Mouse (Mus musculus) embryo, embryonic 11 days (tissue): ENCODE data around the gene Apol8.

ENCODE experiments used
- DNase-seq: peaks from one replicate; pipeline ENCODE4 v3.0.0-alpha.2; 2015

Gene Apol8

GRCm38 (mm10) chr15:77784039-77784824 lies 27.4 kb upstream of the Apol8 start:
- peak; percentile 26 for DNase-seq

- peak; percentile 54 for DNase-seq
These were observed 25.7 kb upstream of the Apol8 start for GRCm38 (mm10) chr15:77782449-77783014.

DNA sequence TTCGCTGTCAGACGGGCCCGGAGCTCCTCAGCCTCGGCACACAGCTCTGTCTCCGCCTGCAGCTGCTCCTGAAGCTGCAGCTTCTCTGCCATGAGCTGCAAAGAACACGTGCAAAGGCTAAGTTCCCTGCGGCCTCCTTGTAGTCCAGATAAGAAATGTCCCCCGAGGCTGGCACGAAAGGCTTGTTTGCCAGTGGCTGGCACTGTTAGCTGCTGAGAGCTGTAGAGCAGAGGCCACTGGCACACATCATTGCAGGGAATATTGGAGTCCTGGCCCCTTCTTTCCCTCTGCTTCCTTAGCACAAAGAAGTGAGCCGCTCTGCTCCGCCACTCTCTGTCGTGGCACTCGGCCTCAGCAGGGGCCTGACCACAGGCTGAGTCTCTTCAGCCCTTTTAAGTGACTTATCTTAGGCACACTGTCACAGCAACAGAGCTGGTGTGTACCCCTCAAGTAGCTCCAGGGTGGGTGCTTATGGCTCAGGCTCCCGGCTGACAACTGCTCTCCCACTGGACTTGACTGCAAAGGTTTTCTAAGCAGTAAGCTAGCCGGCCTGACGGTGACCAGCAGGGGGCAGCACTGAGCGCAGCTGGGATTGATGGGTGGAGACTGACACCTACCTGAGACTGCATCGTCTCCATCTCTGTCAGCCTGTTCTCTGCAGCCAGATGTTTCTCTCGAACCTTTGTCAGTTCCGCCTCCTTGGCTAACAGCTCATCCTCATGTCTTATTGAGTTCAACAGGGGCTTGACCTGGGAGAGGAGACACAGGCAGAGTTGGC lies 18.6 kb upstream of the Apol8 start:
- DNase-seq: peak; percentile 67

DNA sequence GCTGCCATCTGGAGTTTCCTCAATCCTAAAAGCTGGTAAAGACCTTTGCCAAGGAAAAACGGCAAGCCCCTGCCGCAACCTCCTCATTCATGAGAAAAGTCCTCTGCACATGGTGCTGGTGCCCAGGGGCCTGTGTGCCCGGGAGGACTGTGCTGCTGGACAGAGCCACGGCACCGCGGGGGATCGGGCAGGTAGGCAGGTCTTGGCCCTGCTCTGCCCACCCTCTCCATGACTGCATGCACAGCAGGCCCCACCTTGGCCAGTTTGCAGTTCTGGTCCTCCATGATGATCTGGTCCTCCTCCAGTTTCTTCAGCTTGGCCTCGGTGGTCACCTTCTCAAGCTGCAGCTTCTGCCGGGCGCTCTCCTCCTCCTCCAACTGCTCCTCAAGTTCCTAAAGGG lies 17.5 kb upstream of the Apol8 start:
- no peak for DNase-seq

GRCm38 (mm10) chr15:77773099-77773915 lies 16.5 kb upstream of the Apol8 start:
- DNase-seq: no peak

GRCm38 (mm10) chr15:77770942-77771341 lies 14.1 kb upstream of the Apol8 start:
- DNase-seq: no peak

- DNase-seq: no peak
These were observed 13.5 kb upstream of the Apol8 start for GRCm38 (mm10) chr15:77770341-77770740.

- no peak for DNase-seq
These were observed 10.2 kb upstream of the Apol8 start for GRCm38 (mm10) chr15:77766981-77767380.

DNA sequence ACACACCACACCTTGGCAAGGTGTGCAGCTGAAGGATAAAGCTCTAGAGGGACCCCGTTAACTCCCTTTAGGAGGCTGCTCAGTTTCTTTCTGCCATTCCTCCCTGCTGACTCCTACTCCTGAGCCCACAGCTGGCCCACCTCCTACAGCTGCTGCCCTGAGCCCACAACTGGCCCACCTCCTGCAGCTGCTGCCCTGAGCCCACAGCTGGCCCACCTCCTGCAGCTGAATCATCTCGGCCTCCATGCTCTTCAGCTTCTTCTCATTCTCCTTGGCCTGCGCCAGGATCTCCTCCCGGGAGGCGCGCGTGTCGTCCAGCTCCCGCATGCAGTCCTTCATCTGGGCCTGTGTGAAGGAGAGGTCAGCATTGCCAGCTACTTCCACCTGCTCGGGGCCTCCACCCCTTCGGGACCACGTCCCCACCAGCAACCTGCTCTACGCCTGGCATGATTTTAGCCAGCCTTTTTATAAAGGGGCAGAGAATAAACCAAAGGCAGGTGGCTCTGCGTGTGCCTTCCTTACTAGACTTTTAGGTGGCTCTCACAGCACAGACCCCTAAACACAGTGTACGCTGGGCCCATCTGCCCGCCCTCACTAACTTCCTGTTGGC lies 8.8 kb upstream of the Apol8 start:
- DNase-seq: no peak

DNA sequence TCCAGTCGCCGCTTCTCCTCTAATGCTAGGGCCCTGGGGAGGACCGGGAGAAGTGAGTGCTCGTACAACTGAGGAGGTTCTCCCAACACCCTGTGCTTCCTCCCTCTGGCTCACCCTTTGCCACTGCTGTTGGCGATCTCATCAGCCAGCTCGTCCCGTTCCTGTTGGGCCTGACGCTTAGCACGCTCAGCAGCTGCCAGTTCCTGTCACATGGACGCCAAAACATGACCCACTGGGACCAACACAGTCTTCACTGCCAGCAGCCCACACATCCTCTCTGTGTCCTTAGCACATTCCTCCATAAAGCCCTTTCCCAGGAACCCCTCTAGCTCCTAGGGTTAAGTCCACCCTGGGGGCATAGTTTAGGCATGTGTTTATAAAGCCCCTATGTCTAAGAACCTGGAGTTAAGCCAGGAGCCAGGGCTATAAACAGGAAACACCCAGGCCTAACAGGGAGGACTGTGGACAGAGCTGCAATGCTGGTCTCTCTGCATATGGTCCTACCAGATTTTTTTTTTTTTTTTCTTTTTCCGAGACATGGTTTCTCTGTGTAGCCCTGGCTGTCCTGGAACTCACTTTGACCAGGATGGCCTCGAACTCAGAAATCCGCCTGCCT lies 7.7 kb upstream of the Apol8 start:
- no peak for DNase-seq

DNA sequence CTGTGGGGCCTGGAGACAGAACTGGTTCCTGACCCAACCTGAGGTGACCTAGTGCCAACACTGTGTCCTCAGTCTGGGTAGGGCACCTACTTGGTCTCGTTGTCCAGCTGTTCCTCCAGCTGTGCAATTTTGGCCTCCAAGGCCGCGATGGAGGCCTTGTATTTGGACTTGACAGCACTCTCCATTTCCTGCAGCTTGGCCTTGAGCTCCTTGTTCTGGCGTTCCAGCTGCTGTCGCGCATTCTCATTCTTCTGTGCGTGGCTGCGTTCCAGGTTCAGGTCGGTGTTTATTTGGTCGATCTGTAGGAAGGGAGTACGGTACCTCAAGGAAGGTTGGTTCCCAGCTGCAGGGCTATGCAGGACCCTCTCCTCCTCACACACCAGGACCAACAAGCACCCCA lies 6.9 kb upstream of the Apol8 start:
- DNase-seq: no peak

- DNase-seq: no peak
These were observed 6.2 kb upstream of the Apol8 start for GRCm38 (mm10) chr15:77763050-77763449.

GRCm38 (mm10) chr15:77761561-77762380 lies 5.0 kb upstream of the Apol8 start:
- peak; percentile 61 for DNase-seq

- DNase-seq: no peak
These were observed 4.3 kb upstream of the Apol8 start for GRCm38 (mm10) chr15:77761083-77761482.

- DNase-seq: no peak
These were observed 3.2 kb upstream of the Apol8 start for GRCm38 (mm10) chr15:77760037-77760436.

- DNase-seq: no peak
These were observed 903 bp upstream of the Apol8 start for GRCm38 (mm10) chr15:77757586-77758226.

- no peak for DNase-seq
These were observed 722 bp downstream of the Apol8 start for GRCm38 (mm10) chr15:77756081-77756480.

GRCm38 (mm10) chr15:77755132-77755531 lies 1.7 kb downstream of the Apol8 start:
- DNase-seq: no peak

DNA sequence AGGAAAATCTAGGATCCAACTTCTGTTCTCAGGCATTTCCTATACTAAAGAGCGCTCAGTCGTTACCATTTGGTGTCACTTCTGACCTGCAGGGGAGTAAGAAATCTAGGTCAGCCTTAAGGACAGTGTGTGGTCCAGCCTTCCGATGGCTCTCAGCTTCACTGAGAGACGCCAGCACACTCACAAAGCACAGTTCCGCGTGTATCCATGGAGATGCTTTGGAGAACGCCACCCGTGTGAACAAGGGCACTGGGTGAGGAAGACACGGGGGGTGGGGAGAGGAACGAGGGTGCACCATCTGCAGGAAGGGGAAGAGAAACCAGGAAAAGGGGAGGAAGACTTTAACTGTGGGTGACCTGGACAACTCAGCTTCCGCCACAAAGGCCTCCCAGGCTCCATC lies 4.4 kb downstream of the Apol8 start:
- DNase-seq: no peak

DNA sequence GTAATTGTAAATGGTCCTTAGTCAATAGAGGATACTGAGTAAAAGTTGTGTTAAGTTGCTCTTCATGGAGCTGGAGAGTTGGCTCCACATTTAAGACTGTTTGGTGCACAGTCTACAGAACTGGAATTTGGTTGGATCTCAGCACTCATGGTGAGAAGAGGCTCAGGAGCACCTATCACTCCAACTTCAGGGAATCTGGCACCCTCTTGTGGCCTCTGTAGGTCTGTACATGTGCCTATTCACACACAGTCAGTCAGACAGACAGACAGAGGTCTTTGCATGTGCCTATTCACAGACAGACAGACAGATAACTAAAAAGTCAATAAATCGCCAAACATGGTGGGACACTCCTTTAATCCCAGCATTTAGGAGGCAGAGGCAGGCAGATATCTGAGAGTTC lies 6.3 kb downstream of the Apol8 start:
- peak; percentile 36 for DNase-seq

GRCm38 (mm10) chr15:77749717-77750116 lies 7.1 kb downstream of the Apol8 start:
- DNase-seq: no peak
